Mouse (Mus musculus): ENCODE data around the gene Rnf114.

The Rnf114 gene

GRCm38 (mm10) chr2:167485501-167486377 lies 6.7 kb upstream of the Rnf114 start:
- ChIA-PET CTCF (interaction anchor here in 2 of 4 experiments (0.5 to 1.4 kb wide), 4 partner anchors 9 to 669 kb away, joined by 3 to 4 read pairs (median 3); no protein-coding TSS in a partner anchor), POLR2A (interaction anchor here in 2 of 4 experiments (0.6 to 2.2 kb wide), 9 partner anchors 9 to 121 kb away, joined by 3 to 8 read pairs (median 3); no protein-coding TSS in a partner anchor)

- CTCF ChIA-PET = interaction anchor here in 3 of 4 experiments (0.5 to 1.0 kb wide), 4 partner anchors 8 to 668 kb away, joined by 3 to 4 read pairs (median 3); no protein-coding TSS in a partner anchor
Observed at GRCm38 (mm10) chr2:167486573-167486972, 5.9 kb upstream of the Rnf114 start.

GRCm38 (mm10) chr2:167487551-167487950 lies 4.9 kb upstream of the Rnf114 start:
- ChIA-PET CTCF (interaction anchor here in 3 of 4 experiments (0.7 to 1.7 kb wide), 6 partner anchors 10 to 312 kb away, joined by 3 to 11 read pairs (median 4); no protein-coding TSS in a partner anchor), POLR2A (interaction anchor here in 2 of 4 experiments (0.7 to 1.3 kb wide), 6 partner anchors 12 to 472 kb away, joined by 3 to 5 read pairs (median 3); no protein-coding TSS in a partner anchor)

More at GRCm38 (mm10) chr2:167486573-167486972, 5.9 kb upstream of the Rnf114 start:
- POLR2A ChIA-PET = interaction anchor here in 2 of 4 experiments (0.6 to 1.8 kb wide), 5 partner anchors 9 to 121 kb away, joined by 3 to 8 read pairs (median 3); no protein-coding TSS in a partner anchor

GRCm38 (mm10) chr2:167487994-167488393 lies 4.5 kb upstream of the Rnf114 start:
- ChIA-PET POLR2A (interaction anchor here in 2 of 4 experiments (0.7 to 1.3 kb wide), 6 partner anchors 12 to 472 kb away, joined by 3 to 5 read pairs (median 3); no protein-coding TSS in a partner anchor), CTCF (interaction anchor here in 3 of 4 experiments (0.6 to 1.7 kb wide), 6 partner anchors 10 to 312 kb away, joined by 3 to 11 read pairs (median 4); no protein-coding TSS in a partner anchor)

- CTCF ChIA-PET = interaction anchor here in 2 of 4 experiments (0.7 to 1.5 kb wide), 4 partner anchors 8 to 269 kb away, joined by 3 to 4 read pairs (median 4); no protein-coding TSS in a partner anchor
- POLR2A ChIA-PET = interaction anchor here in 3 of 4 experiments (0.5 to 4.9 kb wide), 29 partner anchors 9 to 1473 kb away, joined by 3 to 36 read pairs (median 4); partner anchors contain the start of gene Slc9a8 (in 1 of the 3)
Observed at GRCm38 (mm10) chr2:167490813-167491525, 1.5 kb upstream of the Rnf114 start.

GRCm38 (mm10) chr2:167492713-167493636 lies 530 bp downstream of the Rnf114 start, which contains the start of gene Spata2:
TSS of gene Spata2 (minus strand) at chr2:167492887.
- POLR2A ChIA-PET = interaction anchor here in 3 of 4 experiments (0.5 to 4.9 kb wide), 25 partner anchors 9 to 714 kb away, joined by 3 to 36 read pairs (median 3); partner anchors contain the start of gene Snai1 (in 1 of the 3)
- CTCF ChIA-PET = interaction anchor here in 2 of 4 experiments (0.8 to 2.5 kb wide), 8 partner anchors 10 to 271 kb away, joined by 3 to 10 read pairs (median 3); no protein-coding TSS in a partner anchor

GRCm38 (mm10) chr2:167496437-167496836 lies 4.0 kb downstream of the Rnf114 start:
- CTCF ChIA-PET = interaction anchor here in 3 of 4 experiments (0.6 to 1.3 kb wide), 4 partner anchors 11 to 903 kb away, joined by 3 to 4 read pairs (median 4); no protein-coding TSS in a partner anchor
- POLR2A ChIA-PET = interaction anchor here in 2 of 4 experiments (1.2 to 1.4 kb wide), 2 partner anchors 14 to 19 kb away, joined by 3 read pairs; no protein-coding TSS in a partner anchor

- CTCF ChIA-PET = interaction anchor here in 1 of 4 experiments (1.1 to 1.3 kb wide), 2 partner anchors 10 to 117 kb away, joined by 3 to 4 read pairs; no protein-coding TSS in a partner anchor
- POLR2A ChIA-PET = interaction anchor here in 1 of 4 experiments (0.8 to 1.2 kb wide), 2 partner anchors 10 to 19 kb away, joined by 3 to 4 read pairs; no protein-coding TSS in a partner anchor
Observed at GRCm38 (mm10) chr2:167497272-167497671, 4.8 kb downstream of the Rnf114 start.

- ChIA-PET CTCF (interaction anchor here (0.5 to 1.6 kb wide), 17 partner anchors 8 to 401 kb away, joined by 3 to 9 read pairs (median 3); partner anchors contain the start of genes Rnf114 (in 2 of the 4) and Spata2 (in 2 of the 4)), POLR2A (interaction anchor here (0.6 to 3.2 kb wide), 52 partner anchors 10 to 440 kb away, joined by 3 to 34 read pairs (median 4); partner anchors contain the start of genes Rnf114 (in 3 of the 4), Spata2 (in 3 of the 4), Snai1 (in 2 of the 4) and Gm20431 (in 1 of the 4))
Observed at GRCm38 (mm10) chr2:167502554-167503252, 10.3 kb downstream of the Rnf114 start.

GRCm38 (mm10) chr2:167503253-167503895 lies 10.9 kb downstream of the Rnf114 start:
- ChIA-PET POLR2A (interaction anchor here (0.6 to 3.2 kb wide), 52 partner anchors 9 to 441 kb away, joined by 3 to 34 read pairs (median 4); partner anchors contain the start of genes Rnf114 (in 3 of the 4), Spata2 (in 3 of the 4), Snai1 (in 2 of the 4) and Gm20431 (in 1 of the 4)), CTCF (interaction anchor here (0.5 to 1.6 kb wide), 17 partner anchors 9 to 400 kb away, joined by 3 to 9 read pairs (median 3); partner anchors contain the start of genes Rnf114 (in 2 of the 4) and Spata2 (in 2 of the 4))

- ChIA-PET POLR2A (interaction anchor here (0.6 to 3.2 kb wide), 17 partner anchors 11 to 614 kb away, joined by 3 to 34 read pairs (median 3); partner anchors contain the start of genes Rnf114 (in 1 of the 4), Snai1 (in 1 of the 4) and Spata2 (in 1 of the 4)), CTCF (interaction anchor here in 2 of 4 experiments (0.5 to 1.5 kb wide), 4 partner anchors 46 to 177 kb away, joined by 5 to 9 read pairs (median 8); no protein-coding TSS in a partner anchor)
Observed at GRCm38 (mm10) chr2:167503896-167504349, 11.5 kb downstream of the Rnf114 start.

- POLR2A ChIA-PET = interaction anchor here in 2 of 4 experiments (1.2 to 3.2 kb wide), 5 partner anchors 11 to 56 kb away, joined by 3 to 34 read pairs (median 4); partner anchors contain the start of genes Rnf114 (in 1 of the 2) and Spata2 (in 1 of the 2)
- CTCF ChIA-PET = interaction anchor here in 1 of 4 experiments (0.6 kb wide), 1 partner anchor 42 kb away, joined by 3 read pairs; no protein-coding TSS in a partner anchor
Observed at GRCm38 (mm10) chr2:167505127-167505526, 12.7 kb downstream of the Rnf114 start.

- CTCF ChIA-PET = interaction anchor here in 2 of 4 experiments (1.0 to 1.8 kb wide), 5 partner anchors 10 to 83 kb away, joined by 3 to 5 read pairs (median 4); no protein-coding TSS in a partner anchor
Observed at GRCm38 (mm10) chr2:167506546-167507260, 14.3 kb downstream of the Rnf114 start.

More at GRCm38 (mm10) chr2:167506546-167507260, 14.3 kb downstream of the Rnf114 start:
- POLR2A ChIA-PET = interaction anchor here in 3 of 4 experiments (0.6 to 2.8 kb wide), 14 partner anchors 9 to 346 kb away, joined by 3 to 10 read pairs (median 4); no protein-coding TSS in a partner anchor
